ENCODE assay signal across 22 mouse cellular contexts in the genomic region with DNA sequence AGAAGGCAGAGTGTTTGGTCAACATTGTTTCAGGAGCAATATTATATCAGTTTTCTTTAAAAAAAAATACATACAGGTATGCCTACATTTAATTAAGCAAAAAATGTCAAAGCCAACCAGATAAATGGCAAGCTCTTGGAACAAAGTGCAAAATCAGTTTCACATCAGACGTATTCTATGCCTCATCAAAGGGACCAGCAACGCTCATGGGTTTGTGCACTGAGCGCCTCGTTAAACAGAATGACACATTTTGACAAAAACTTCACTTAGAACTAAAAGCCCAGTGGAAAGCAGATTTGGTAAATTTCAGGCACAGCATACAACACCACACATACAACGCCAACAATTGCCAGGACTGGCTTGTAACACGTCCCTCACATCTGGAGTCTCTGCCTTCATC. TPM values are rescaled to one million over a fixed set of nuclear protein-coding genes. Genes with fewer than 3 reads are reported as not detected.
A peak's percentile ranks its signal among the peaks of the same experiment; 100 is the strongest.
DNase-seq lines count a peak whose midpoint lies in the region; ATAC-seq lines count a peak whose summit lies in the region.
"Had no signal": no experiment of that assay in that cellular context is flagged by ENCODE, and none has a peak within 500 bp of the region (broad histone marks: within the 10 kb centered on the region; RNA-seq: fewer than 3 reads in every experiment).

No protein-coding gene starts in this region.

- peaks cover 26% of the 10 kb centered on the region for H3K36me3 ChIP-seq in heart, embryonic 10.5 days
- H3K36me3 ChIP-seq in limb, embryonic 10.5 days: peaks cover 66% of the 10 kb centered on the region

- no peaks in the 10 kb centered on the region for H3K27me3 ChIP-seq in heart, embryonic 10.5 days (ENCODE audit: insufficient read depth, poor library complexity, severe bottlenecking)
- H3K27me3 ChIP-seq in limb, embryonic 10.5 days (ENCODE audit: low read depth, poor library complexity, severe bottlenecking): no peaks in the 10 kb centered on the region
- H3K27me3 ChIP-seq: embryonic facial prominence, embryonic 12.5 days; forebrain, embryonic 13.5 days; forebrain, embryonic 15.5 days had no signal

- no peaks in the 10 kb centered on the region for H3K4me1 ChIP-seq in heart, embryonic 10.5 days
- H3K4me1 ChIP-seq in limb, embryonic 10.5 days: no peaks in the 10 kb centered on the region
- H3K4me1 ChIP-seq: embryonic facial prominence, embryonic 10.5 days; embryonic facial prominence, embryonic 12.5 days; forebrain, embryonic 13.5 days had no signal

- H3K4me3 ChIP-seq in heart, embryonic 10.5 days: no peak overlapping the region
- no peak overlapping the region for H3K4me3 ChIP-seq in limb, embryonic 10.5 days
- H3K4me3 ChIP-seq: embryonic facial prominence, embryonic 10.5 days; embryonic facial prominence, embryonic 12.5 days; forebrain, embryonic 13.5 days; forebrain, embryonic 15.5 days had no signal

- peak; percentile 61 for DNase-seq in heart, embryonic 10.5 days (ENCODE audit: low spot score)
- DNase-seq in heart, postnatal 10 days: no peak
- peak; percentile 50 for DNase-seq in CD4-positive helper T cell, adult 2 months (ENCODE audit: low read depth, low spot score)
- DNase-seq in induced T-regulatory cell, adult 2 months (ENCODE audit: low read depth): peak; percentile 47
- DNase-seq in left cerebral cortex, adult 8-10 months (ENCODE audit: low spot score in 2 of 2): no peak
- DNase-seq in lung, postnatal 4 days: no peak
- no peak for DNase-seq in limb, embryonic 10.5 days (ENCODE audit: low spot score)
- DNase-seq: adrenal gland, adult 8-10 months; adrenal gland, postnatal 14 days; adrenal gland, postnatal 36 days; B cell, adult 2 months; cerebellum, adult 11-12 months; cerebellum, adult 2 months; cerebellum, adult 9-10 months; cerebellum, postnatal 10 days; cerebellum, postnatal 25 days; forebrain, postnatal 0 days had no signal

- ATAC-seq in CD4-positive, CD25-positive, alpha-beta regulatory T cell, adult 4 months: peak; percentile 19
- ATAC-seq: forebrain, embryonic 13.5 days; forebrain, embryonic 15.5 days; forebrain, postnatal 0 days had no signal

- intact Hi-C loops in heart, postnatal 10 days (cut with DNase I): no loop called here

- H3K9me3 ChIP-seq in heart, embryonic 10.5 days: no peaks in the 10 kb centered on the region
- H3K9me3 ChIP-seq in limb, embryonic 10.5 days (replicated peaks): no peaks in the 10 kb centered on the region
- H3K9me3 ChIP-seq: embryonic facial prominence, embryonic 10.5 days; embryonic facial prominence, embryonic 12.5 days; forebrain, embryonic 13.5 days; forebrain, embryonic 15.5 days had no signal

- WGBS in heart, embryonic 10.5 days: 94% methylated on average over 6 of the region's 6 CpGs
- 94% methylated on average over 6 of the region's 6 CpGs for WGBS in limb, embryonic 10.5 days

- H3K27ac ChIP-seq in heart, embryonic 10.5 days: no peak overlapping the region
- no peak overlapping the region for H3K27ac ChIP-seq in limb, embryonic 10.5 days
- H3K27ac ChIP-seq: embryonic facial prominence, embryonic 10.5 days; embryonic facial prominence, embryonic 12.5 days; forebrain, embryonic 13.5 days; forebrain, embryonic 15.5 days had no signal

RNA-seq across cellular contexts. Expression of gene Dph5, which starts 56.7 kb away (rescaled TPM):
- 25.8 and 30.9 TPM in 2 replicates for polyA plus RNA-seq in heart, embryonic 10.5 days (2016; fragmentation: Nextera tagmentation; extraction: Ambion mirVana)
- total RNA-seq in heart, postnatal 10 days (2021): 1 to 10 TPM; 9.6 to 9.8 TPM
- polyA plus RNA-seq in CD4-positive, CD25-positive, alpha-beta regulatory T cell, adult 4 months (2017; shearing (Covaris generic)): 100 to 1,000 TPM in 1 of 2 experiments, 10 to 100 TPM in 1; 98.6 to 119 TPM
- total RNA-seq in left cerebral cortex, adult 8-10 months (2022): 10 to 100 TPM; 11.3 to 16.8 (median 13.2) TPM
- 27.8 and 28.2 TPM in 2 replicates for polyA plus RNA-seq in limb, embryonic 10.5 days (2016; fragmentation: Nextera tagmentation; extraction: Ambion mirVana)

Comparison
In these comparisons a context has a peak if more than half of its experiments do, and no peak if none do; other contexts are left out.
1. DNase-seq: peak in heart, embryonic 10.5 days (single experiment), CD4-positive helper T cell, adult 2 months (single experiment) and induced T-regulatory cell, adult 2 months (single experiment); none in heart, postnatal 10 days (0 of 2), left cerebral cortex, adult 8-10 months (0 of 2), lung, postnatal 4 days (0 of 2) and limb, embryonic 10.5 days (single experiment).